Mouse (Mus musculus): ENCODE results near the gene Wdr86. TPM values are rescaled to one million over a fixed set of nuclear protein-coding genes. Genes with fewer than 3 reads are reported as not detected.

The Wdr86 gene
- polyA plus RNA-seq, 1 experiment from 2014 or later: 21.0 TPM

GRCm38 (mm10) chr5:24739141-24739753 lies 8.7 kb upstream of the Wdr86 start:
- Histone ChIP-seq H3K4me3 (ENCODE audit: low read depth, low read length) (no peak overlapping the region), H3K36me3 (ENCODE audit: control insufficient read depth, insufficient read depth, low read length) (no peaks in the 10 kb centered on the region), H3K9me3 (ENCODE audit: control insufficient read depth, low read depth, low read length) (no peaks in the 10 kb centered on the region), H3K4me1 (ENCODE audit: control insufficient read depth, insufficient read depth, low read length) (peaks cover 17% of the 10 kb centered on the region; the same call in 1 of the 2 replicates), H3K4me2 (replicated peaks; ENCODE audit: low read depth, low read length) (peak overlapping the region; percentile 10; the same call in 1 of the 2 replicates), H3K27me3 (ENCODE audit: control insufficient read depth, insufficient read depth, low read length) (no peaks in the 10 kb centered on the region), H3K27ac (ENCODE audit: low read length) (peak overlapping the region; percentile 58; the same call in 1 of the 2 replicates), H3K9ac (replicated peaks; ENCODE audit: low read depth, low read length) (no peak overlapping the region)
- ATAC-seq (ENCODE audit: insufficient number of reproducible peaks, insufficient read depth, low FRiP score, low read depth): no peak; the same call in 1 of the 2 replicates
- WGBS: 42% methylated on average over 15 of the region's 15 CpGs

GRCm38 (mm10) chr5:24738517-24738916 lies 8.0 kb upstream of the Wdr86 start:
- Histone ChIP-seq H3K36me3 (ENCODE audit: control insufficient read depth, insufficient read depth, low read length) (no peaks in the 10 kb centered on the region), H3K27me3 (ENCODE audit: control insufficient read depth, insufficient read depth, low read length) (no peaks in the 10 kb centered on the region), H3K9me3 (ENCODE audit: control insufficient read depth, low read depth, low read length) (no peaks in the 10 kb centered on the region), H3K9ac (replicated peaks; ENCODE audit: low read depth, low read length) (no peak overlapping the region), H3K4me3 (ENCODE audit: low read depth, low read length) (no peak overlapping the region), H3K27ac (ENCODE audit: low read length) (no peak overlapping the region; the same call in 1 of the 2 replicates), H3K4me2 (replicated peaks; ENCODE audit: low read depth, low read length) (no peak overlapping the region), H3K4me1 (ENCODE audit: control insufficient read depth, insufficient read depth, low read length) (peaks cover 17% of the 10 kb centered on the region; the same call in 1 of the 2 replicates)
- 80% methylated on average over 1 of the region's 1 CpGs for WGBS
- no peak for ATAC-seq (ENCODE audit: insufficient number of reproducible peaks, insufficient read depth, low FRiP score, low read depth)

- Histone ChIP-seq H3K27ac (ENCODE audit: low read length) (no peak overlapping the region), H3K9ac (replicated peaks; ENCODE audit: low read depth, low read length) (no peak overlapping the region), H3K4me1 (ENCODE audit: control insufficient read depth, insufficient read depth, low read length) (peaks cover 25% of the 10 kb centered on the region; the same call in 1 of the 2 replicates), H3K4me3 (ENCODE audit: low read depth, low read length) (no peak overlapping the region), H3K27me3 (ENCODE audit: control insufficient read depth, insufficient read depth, low read length) (no peaks in the 10 kb centered on the region), H3K4me2 (replicated peaks; ENCODE audit: low read depth, low read length) (no peak overlapping the region), H3K9me3 (ENCODE audit: control insufficient read depth, low read depth, low read length) (no peaks in the 10 kb centered on the region), H3K36me3 (ENCODE audit: control insufficient read depth, insufficient read depth, low read length) (no peaks in the 10 kb centered on the region)
- WGBS: 93% methylated on average over 10 of the region's 10 CpGs
- no peak for ATAC-seq (ENCODE audit: insufficient number of reproducible peaks, insufficient read depth, low FRiP score, low read depth)
Measured at GRCm38 (mm10) chr5:24737595-24737994, 7.1 kb upstream of the Wdr86 start.

GRCm38 (mm10) chr5:24733771-24734426 lies 3.4 kb upstream of the Wdr86 start:
- 0 out of 2 replicates have a peak, but pooled peaks have one; percentile 29 for ATAC-seq (ENCODE audit: insufficient number of reproducible peaks, insufficient read depth, low FRiP score, low read depth)
- Histone ChIP-seq H3K4me3 (ENCODE audit: low read depth, low read length) (no peak overlapping the region), H3K9ac (replicated peaks; ENCODE audit: low read depth, low read length) (no peak overlapping the region), H3K9me3 (ENCODE audit: control insufficient read depth, low read depth, low read length) (no peaks in the 10 kb centered on the region), H3K27me3 (ENCODE audit: control insufficient read depth, insufficient read depth, low read length) (no peaks in the 10 kb centered on the region), H3K4me1 (ENCODE audit: control insufficient read depth, insufficient read depth, low read length) (peaks cover 18% of the 10 kb centered on the region; the same call in 1 of the 2 replicates), H3K36me3 (ENCODE audit: control insufficient read depth, insufficient read depth, low read length) (no peaks in the 10 kb centered on the region), H3K27ac (ENCODE audit: low read length) (no peak overlapping the region), H3K4me2 (replicated peaks; ENCODE audit: low read depth, low read length) (no peak overlapping the region)
- WGBS: 39% methylated on average over 7 of the region's 7 CpGs

GRCm38 (mm10) chr5:24733134-24733533 lies 2.6 kb upstream of the Wdr86 start:
- H3K27me3 ChIP-seq (ENCODE audit: control insufficient read depth, insufficient read depth, low read length): no peaks in the 10 kb centered on the region
- peaks cover 16% of the 10 kb centered on the region; the same call in 1 of the 2 replicates for H3K4me1 ChIP-seq (ENCODE audit: control insufficient read depth, insufficient read depth, low read length)
- H3K4me3 ChIP-seq (ENCODE audit: low read depth, low read length): no peak overlapping the region
- peak overlapping the region; percentile 15; the same call in 1 of the 2 replicates for H3K27ac ChIP-seq (ENCODE audit: low read length)
- 4% methylated on average over 8 of the region's 8 CpGs for WGBS
- H3K36me3 ChIP-seq (ENCODE audit: control insufficient read depth, insufficient read depth, low read length): no peaks in the 10 kb centered on the region
- peak; percentile 56; the same call in 1 of the 2 replicates for ATAC-seq (ENCODE audit: insufficient number of reproducible peaks, insufficient read depth, low FRiP score, low read depth)
- H3K9ac ChIP-seq (replicated peaks; ENCODE audit: low read depth, low read length): no peak overlapping the region
- H3K9me3 ChIP-seq (ENCODE audit: control insufficient read depth, low read depth, low read length): no peaks in the 10 kb centered on the region
- H3K4me2 ChIP-seq (replicated peaks; ENCODE audit: low read depth, low read length): 0 out of 2 replicates have a peak overlapping the region, but pooled peaks have one; percentile 5

GRCm38 (mm10) chr5:24730986-24731385 lies 459 bp upstream of the Wdr86 start:
- peak; percentile 19; the same call in 1 of the 2 replicates for ATAC-seq (ENCODE audit: insufficient number of reproducible peaks, insufficient read depth, low FRiP score, low read depth)
- H3K4me2 ChIP-seq (replicated peaks; ENCODE audit: low read depth, low read length): peak overlapping the region; percentile 93
- 3% methylated on average over 15 of the region's 15 CpGs for WGBS
- H3K9ac ChIP-seq (replicated peaks; ENCODE audit: low read depth, low read length): peak overlapping the region; percentile 73; the same call in 1 of the 2 replicates
- no peak overlapping the region for H3K27ac ChIP-seq (ENCODE audit: low read length)
- no peaks in the 10 kb centered on the region for H3K27me3 ChIP-seq (ENCODE audit: control insufficient read depth, insufficient read depth, low read length)
- peaks cover 20% of the 10 kb centered on the region; the same call in 1 of the 2 replicates for H3K4me1 ChIP-seq (ENCODE audit: control insufficient read depth, insufficient read depth, low read length)
- no peaks in the 10 kb centered on the region for H3K9me3 ChIP-seq (ENCODE audit: control insufficient read depth, low read depth, low read length)
- no peaks in the 10 kb centered on the region for H3K36me3 ChIP-seq (ENCODE audit: control insufficient read depth, insufficient read depth, low read length)
- H3K4me3 ChIP-seq (ENCODE audit: low read depth, low read length): peak overlapping the region; percentile 66

GRCm38 (mm10) chr5:24729797-24730487 lies 585 bp downstream of the Wdr86 start:
- Histone ChIP-seq H3K4me3 (ENCODE audit: low read depth, low read length) (peak overlapping the region; percentile 66), H3K9ac (replicated peaks; ENCODE audit: low read depth, low read length) (peak overlapping the region; percentile 73), H3K36me3 (ENCODE audit: control insufficient read depth, insufficient read depth, low read length) (no peaks in the 10 kb centered on the region), H3K27ac (ENCODE audit: low read length) (0 out of 2 replicates have a peak overlapping the region, but pooled peaks have one; percentile 3), H3K4me2 (replicated peaks; ENCODE audit: low read depth, low read length) (peak overlapping the region; percentile 93), H3K27me3 (ENCODE audit: control insufficient read depth, insufficient read depth, low read length) (no peaks in the 10 kb centered on the region), H3K9me3 (ENCODE audit: control insufficient read depth, low read depth, low read length) (no peaks in the 10 kb centered on the region), H3K4me1 (ENCODE audit: control insufficient read depth, insufficient read depth, low read length) (peaks cover 26% of the 10 kb centered on the region)
- ATAC-seq (ENCODE audit: insufficient number of reproducible peaks, insufficient read depth, low FRiP score, low read depth): no peak
- WGBS: 2% methylated on average over 49 of the region's 49 CpGs
